Mouse (Mus musculus): ENCODE measurements around the gene Mrpl58. TPM values are rescaled to one million over a fixed set of nuclear protein-coding genes. Genes with fewer than 3 reads are reported as not detected.

Mrpl58 gene
- polyA plus RNA-seq, 1 experiment from 2014 or later: 145 TPM

DNA sequence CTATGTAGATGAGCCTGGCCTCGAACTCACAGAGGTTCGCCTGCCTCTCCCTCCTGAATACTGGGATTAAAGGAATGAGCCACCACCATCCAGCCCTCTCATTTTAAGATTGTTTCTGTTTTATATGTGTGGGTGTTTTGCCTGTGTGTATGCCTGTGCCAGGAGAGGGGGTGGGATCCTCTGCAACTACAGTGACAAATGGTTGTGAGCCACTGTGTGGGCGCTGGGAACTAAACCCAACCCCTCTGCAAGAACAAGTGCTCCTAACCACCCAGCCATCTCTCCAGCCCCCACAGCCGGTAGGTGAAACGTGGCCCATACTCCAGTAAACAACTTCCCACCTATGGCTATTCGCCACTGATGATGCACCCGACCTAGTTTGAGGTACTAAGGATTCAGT is 12.2 kb upstream of the Mrpl58 start:
- Histone ChIP-seq H3K27me3 (replicated peaks; ENCODE audit: control insufficient read depth, insufficient read depth, low read length) (no peaks in the 10 kb centered on the region), H3K9ac (ENCODE audit: low read depth, low read length) (no peak overlapping the region), H3K27ac (ENCODE audit: low read depth, low read length) (no peak overlapping the region), H3K9me3 (ENCODE audit: control insufficient read depth) (no peaks in the 10 kb centered on the region), H3K36me3 (ENCODE audit: control insufficient read depth, insufficient read depth) (peaks cover 11% of the 10 kb centered on the region; the same call in 1 of the 2 replicates), H3K4me1 (replicated peaks; ENCODE audit: control insufficient read depth, insufficient read depth, low read length) (no peaks in the 10 kb centered on the region), H3K4me3 (ENCODE audit: low read depth, low read length) (no peak overlapping the region), H3K4me2 (replicated peaks; ENCODE audit: low read depth) (no peak overlapping the region)
- ATAC-seq: no peak
- no peak for TF ChIP-seq CTCF (IDR thresholded peaks at IDR 0.05; ENCODE audit: low read depth)
- 93% methylated on average over 7 of the region's 7 CpGs for WGBS

DNA sequence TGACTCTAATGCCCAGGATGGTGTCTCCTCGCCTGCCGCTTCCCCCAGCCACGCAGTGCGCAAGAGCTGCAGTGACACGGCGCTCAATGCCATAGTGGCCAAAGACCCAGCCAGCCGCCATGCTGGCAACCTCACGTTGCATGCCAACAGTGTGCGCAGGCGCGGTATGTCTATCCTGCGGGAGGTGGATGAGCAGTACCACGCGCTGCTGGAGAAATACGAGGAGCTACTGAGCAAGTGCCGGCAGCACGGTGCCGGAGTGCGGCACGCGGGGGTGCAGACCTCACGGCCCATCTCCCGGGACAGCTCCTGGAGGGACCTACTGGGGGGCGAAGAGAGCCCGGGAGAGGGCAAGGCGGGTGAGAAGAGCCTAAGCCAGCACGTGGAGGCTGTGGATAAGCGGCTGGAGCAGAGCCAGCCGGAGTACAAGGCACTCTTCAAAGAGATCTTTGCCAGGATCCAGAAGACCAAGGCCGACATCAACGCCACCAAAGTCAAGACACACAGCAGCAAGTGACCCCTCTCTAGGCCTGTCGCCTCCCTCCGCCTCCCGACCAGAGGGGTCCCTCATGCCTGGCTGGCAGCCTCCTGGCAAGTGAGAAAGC is 9.7 kb upstream of the Mrpl58 start:
- H3K9ac ChIP-seq (ENCODE audit: low read depth, low read length): no peak overlapping the region
- 65% methylated on average over 34 of the region's 34 CpGs for WGBS
- peaks cover 11% of the 10 kb centered on the region; the same call in 1 of the 2 replicates for H3K36me3 ChIP-seq (ENCODE audit: control insufficient read depth, insufficient read depth)
- H3K27me3 ChIP-seq (replicated peaks; ENCODE audit: control insufficient read depth, insufficient read depth, low read length): no peaks in the 10 kb centered on the region
- no peak for ATAC-seq
- H3K9me3 ChIP-seq (ENCODE audit: control insufficient read depth): no peaks in the 10 kb centered on the region
- TF ChIP-seq CTCF (IDR thresholded peaks at IDR 0.05; ENCODE audit: low read depth): no peak
- no peaks in the 10 kb centered on the region for H3K4me1 ChIP-seq (replicated peaks; ENCODE audit: control insufficient read depth, insufficient read depth, low read length)
- H3K4me3 ChIP-seq (ENCODE audit: low read depth, low read length): no peak overlapping the region
- no peak overlapping the region; the same call in 1 of the 2 replicates for H3K4me2 ChIP-seq (replicated peaks; ENCODE audit: low read depth)
- H3K27ac ChIP-seq (ENCODE audit: low read depth, low read length): no peak overlapping the region; the same call in 1 of the 2 replicates

GRCm38 (mm10) chr11:115398085-115398484 is 5.5 kb upstream of the Mrpl58 start:
- no peak overlapping the region for H3K27ac ChIP-seq (ENCODE audit: low read depth, low read length)
- ATAC-seq: no peak
- 61% methylated on average over 7 of the region's 7 CpGs for WGBS
- H3K27me3 ChIP-seq (replicated peaks; ENCODE audit: control insufficient read depth, insufficient read depth, low read length): no peaks in the 10 kb centered on the region
- H3K4me1 ChIP-seq (replicated peaks; ENCODE audit: control insufficient read depth, insufficient read depth, low read length): no peaks in the 10 kb centered on the region
- H3K36me3 ChIP-seq (ENCODE audit: control insufficient read depth, insufficient read depth): peaks cover 6% of the 10 kb centered on the region; the same call in 1 of the 2 replicates
- H3K9ac ChIP-seq (ENCODE audit: low read depth, low read length): no peak overlapping the region
- H3K4me3 ChIP-seq (ENCODE audit: low read depth, low read length): no peak overlapping the region
- no peaks in the 10 kb centered on the region for H3K9me3 ChIP-seq (ENCODE audit: control insufficient read depth)
- H3K4me2 ChIP-seq (replicated peaks; ENCODE audit: low read depth): no peak overlapping the region
- no peak for TF ChIP-seq CTCF (IDR thresholded peaks at IDR 0.05; ENCODE audit: low read depth)

- Histone ChIP-seq H3K4me2 (replicated peaks; ENCODE audit: low read depth) (no peak overlapping the region), H3K9ac (ENCODE audit: low read depth, low read length) (no peak overlapping the region), H3K36me3 (ENCODE audit: control insufficient read depth, insufficient read depth) (no peaks in the 10 kb centered on the region; the same call in 1 of the 2 replicates), H3K27ac (ENCODE audit: low read depth, low read length) (no peak overlapping the region), H3K4me3 (ENCODE audit: low read depth, low read length) (no peak overlapping the region), H3K4me1 (replicated peaks; ENCODE audit: control insufficient read depth, insufficient read depth, low read length) (0 out of 2 replicates have a peak, but pooled peaks cover 4% of the 10 kb centered on the region), H3K27me3 (replicated peaks; ENCODE audit: control insufficient read depth, insufficient read depth, low read length) (no peaks in the 10 kb centered on the region), H3K9me3 (ENCODE audit: control insufficient read depth) (no peaks in the 10 kb centered on the region)
- no peak for ATAC-seq
- TF ChIP-seq CTCF (IDR thresholded peaks at IDR 0.05; ENCODE audit: low read depth): no peak
- 71% methylated on average over 3 of the region's 3 CpGs for WGBS
These were observed 3.4 kb upstream of the Mrpl58 start for GRCm38 (mm10) chr11:115400126-115400525.

DNA sequence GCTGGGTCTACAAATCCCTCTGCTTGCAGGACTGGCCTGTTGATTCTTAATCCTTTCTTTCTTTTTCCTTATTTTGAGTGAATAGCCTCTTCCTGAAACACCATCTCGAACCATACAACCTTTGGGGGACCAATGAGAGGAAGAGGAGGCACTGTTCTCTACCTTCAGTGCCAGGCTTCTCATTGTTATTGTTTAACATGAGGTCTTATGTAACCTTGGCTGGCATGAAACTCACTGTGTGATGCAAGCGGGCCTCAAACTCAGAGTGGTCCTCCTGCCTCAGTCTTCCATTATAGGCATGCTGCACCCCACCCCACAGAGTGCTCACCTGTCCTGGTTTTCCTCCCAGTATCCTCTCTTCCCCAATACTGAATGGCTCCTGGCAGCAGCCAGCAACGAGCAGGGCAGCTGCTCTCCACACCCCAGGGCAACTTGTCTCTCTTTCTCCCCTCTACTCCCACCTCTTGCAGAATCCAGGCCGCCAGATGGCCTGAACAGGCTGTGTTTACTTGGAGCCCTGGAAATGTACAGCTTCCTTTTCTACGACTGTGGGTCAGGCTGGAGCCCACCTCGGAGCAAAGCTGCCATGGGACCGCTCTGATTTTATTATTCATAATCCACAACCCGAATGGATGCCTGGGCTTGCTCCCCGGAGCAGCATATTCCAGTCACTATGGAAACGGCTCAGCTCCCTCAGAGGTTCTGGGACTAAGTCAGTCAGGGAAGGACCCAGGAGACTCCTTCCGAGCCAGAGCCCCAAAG is 2.7 kb upstream of the Mrpl58 start:
- Histone ChIP-seq H3K9ac (ENCODE audit: low read depth, low read length) (no peak overlapping the region), H3K4me1 (replicated peaks; ENCODE audit: control insufficient read depth, insufficient read depth, low read length) (0 out of 2 replicates have a peak, but pooled peaks cover 4% of the 10 kb centered on the region), H3K4me2 (replicated peaks; ENCODE audit: low read depth) (no peak overlapping the region), H3K27ac (ENCODE audit: low read depth, low read length) (no peak overlapping the region), H3K9me3 (ENCODE audit: control insufficient read depth) (no peaks in the 10 kb centered on the region), H3K27me3 (replicated peaks; ENCODE audit: control insufficient read depth, insufficient read depth, low read length) (no peaks in the 10 kb centered on the region), H3K4me3 (ENCODE audit: low read depth, low read length) (no peak overlapping the region), H3K36me3 (ENCODE audit: control insufficient read depth, insufficient read depth) (peaks cover 2% of the 10 kb centered on the region; the same call in 1 of the 2 replicates)
- no peak for ATAC-seq
- WGBS: 38% methylated on average over 11 of the region's 11 CpGs
- no peak for TF ChIP-seq CTCF (IDR thresholded peaks at IDR 0.05; ENCODE audit: low read depth)

GRCm38 (mm10) chr11:115405723-115406122 is 2.2 kb downstream of the Mrpl58 start:
- Histone ChIP-seq H3K9me3 (ENCODE audit: control insufficient read depth) (no peaks in the 10 kb centered on the region), H3K4me1 (replicated peaks; ENCODE audit: control insufficient read depth, insufficient read depth, low read length) (0 out of 2 replicates have a peak, but pooled peaks cover 4% of the 10 kb centered on the region), H3K36me3 (ENCODE audit: control insufficient read depth, insufficient read depth) (peaks cover 20% of the 10 kb centered on the region; the same call in 1 of the 2 replicates), H3K9ac (ENCODE audit: low read depth, low read length) (no peak overlapping the region), H3K27ac (ENCODE audit: low read depth, low read length) (no peak overlapping the region), H3K4me2 (replicated peaks; ENCODE audit: low read depth) (no peak overlapping the region), H3K27me3 (replicated peaks; ENCODE audit: control insufficient read depth, insufficient read depth, low read length) (no peaks in the 10 kb centered on the region), H3K4me3 (ENCODE audit: low read depth, low read length) (no peak overlapping the region)
- TF ChIP-seq CTCF (IDR thresholded peaks at IDR 0.05; ENCODE audit: low read depth): no peak
- ATAC-seq: no peak
- WGBS: 92% methylated on average over 6 of the region's 6 CpGs

All from intestine, postnatal 0 days (tissue).